Mouse (Mus musculus) heart, adult 2 months (tissue): ENCODE results near the gene A630001G21Rik. TPM values are rescaled to one million over a fixed set of nuclear protein-coding genes. Genes with fewer than 3 reads are reported as not detected.

Experiments used
- DNase-seq, 2 experiments: peaks; one replicate each; pipeline ENCODE4 v3.0.0; 2021
- H3K27ac ChIP-seq: fragments of 200-600 bp; 2 replicates; pipeline ENCODE4 v1.8.1; 2022
- H3K27me3 ChIP-seq: fragments of 200-500 bp; 2 replicates; pipeline ENCODE4 v1.6.1; 2012; ENCODE audit warnings: mild to moderate bottlenecking, low read length, inconsistent platforms, mixed read lengths; ENCODE audit not compliant: control insufficient read depth, insufficient read depth
- H3K36me3 ChIP-seq: fragments of 200-500 bp; 2 replicates; pipeline ENCODE4 v1.6.1; 2012; ENCODE audit warnings: low read length, inconsistent platforms; ENCODE audit not compliant: control insufficient read depth, insufficient read depth
- H3K4me1 ChIP-seq: fragments of 200-500 bp; 2 replicates; pipeline ENCODE4 v1.6.1; 2011; ENCODE audit warnings: low read length; ENCODE audit not compliant: control insufficient read depth, insufficient read depth
- H3K4me3 ChIP-seq: fragments of 200-600 bp; 2 replicates; pipeline ENCODE4 v1.8.1; 2022
- H3K79me2 ChIP-seq: fragments of 200-500 bp; replicated peaks from 2 replicates; pipeline ENCODE4 v1.6.1; 2012; ENCODE audit warnings: mild to moderate bottlenecking, inconsistent platforms, low read length, moderate library complexity, mixed read lengths; ENCODE audit not compliant: control insufficient read depth, insufficient read depth
- H3K9ac ChIP-seq: fragments of 200-500 bp; 2 replicates; pipeline ENCODE4 v1.6.1; 2012; ENCODE audit warnings: low read depth, mild to moderate bottlenecking, control low read depth, inconsistent platforms, low read length, mixed read lengths
- CTCF ChIP-seq: fragments of 200-600 bp; IDR thresholded peaks from 2 replicates; pipeline ENCODE4 v1.8.1; 2022; ENCODE audit warnings: antibody characterized with exemption, mild to moderate bottlenecking, moderate library complexity
- EP300 ChIP-seq: fragments of 200-500 bp; IDR thresholded peaks from 2 replicates; pipeline ENCODE4 v1.6.1; 2011; ENCODE audit warnings: low read depth, low read length, control low read depth; ENCODE audit not compliant: insufficient read depth
- POLR2A ChIP-seq: fragments of 200-500 bp; IDR thresholded peaks from 2 replicates; pipeline ENCODE4 v1.6.1; 2011; ENCODE audit warnings: mild to moderate bottlenecking, low read depth, low read length, control low read depth; ENCODE audit not compliant: insufficient read depth
- WGBS: fragments of 180-500 bp; shearing (Covaris S2); methylation state at CpG from one replicate; pipeline ENCODE4 v1.1.7; 2018; 5-methylcytosine and 5-hydroxymethylcytosine counted together
- intact Hi-C: fragments of 180-260 bp; cut with DNase I; formaldehyde crosslinking; loops from one replicate; pipeline ENCODE4 v1.15.1; 2025
- polyA plus RNA-seq: library from polyadenylated mRNA; depleted of rRNA; stranded (reverse); fragments of >200 nt; gene quantifications from 2 replicates; pipeline ENCODE4 v1.2.3, GENCODE M21; 2012
- total RNA-seq, 2 experiments: library from RNA; stranded (reverse); gene quantifications; 2 replicates each; pipeline ENCODE4 v1.2.3; 2021

Gene A630001G21Rik
- total and polyA plus RNA-seq, 3 experiments: 0.20 to 1.3 (median 0.37) TPM

- H3K4me1 ChIP-seq: peaks cover 3% of the 10 kb centered on the region; the same call in 1 of the 2 replicates
- DNase-seq: no peak
- WGBS: 56% methylated on average over 4 of the region's 4 CpGs
- no peaks in the 10 kb centered on the region for H3K36me3 ChIP-seq
- no peak overlapping the region for H3K4me3 ChIP-seq
- intact Hi-C loops: no loop called here
- TF ChIP-seq CTCF (no peak), POLR2A (no peak), EP300 (no peak)
- no peaks in the 10 kb centered on the region for H3K79me2 ChIP-seq
- H3K9ac ChIP-seq: no peak overlapping the region
- H3K27ac ChIP-seq: no peak overlapping the region
- H3K27me3 ChIP-seq: no peaks in the 10 kb centered on the region
Measured at GRCm38 (mm10) chr1:85779428-85780180, 1.2 kb upstream of the A630001G21Rik start.

GRCm38 (mm10) chr1:85779012-85779411 lies 569 bp upstream of the A630001G21Rik start:
- Histone ChIP-seq H3K4me3 (no peak overlapping the region), H3K79me2 (no peaks in the 10 kb centered on the region), H3K4me1 (peaks cover 3% of the 10 kb centered on the region; the same call in 1 of the 2 replicates), H3K27me3 (no peaks in the 10 kb centered on the region), H3K27ac (no peak overlapping the region), H3K9ac (no peak overlapping the region), H3K36me3 (no peaks in the 10 kb centered on the region)
- WGBS: 57% methylated on average over 3 of the region's 3 CpGs
- DNase-seq: no peak
- intact Hi-C loops: no loop called here
- TF ChIP-seq CTCF (no peak), EP300 (no peak), POLR2A (no peak)

- TF ChIP-seq CTCF (no peak), POLR2A (no peak)
- Histone ChIP-seq H3K27me3 (no peaks in the 10 kb centered on the region), H3K4me3 (no peak overlapping the region), H3K4me1 (peaks cover 3% of the 10 kb centered on the region; the same call in 1 of the 2 replicates), H3K27ac (no peak overlapping the region), H3K36me3 (no peaks in the 10 kb centered on the region), H3K9ac (no peak overlapping the region), H3K79me2 (no peaks in the 10 kb centered on the region)
- intact Hi-C loops: no loop called here
- 55% methylated on average over 10 of the region's 10 CpGs for WGBS
- DNase-seq: no peak
Measured at GRCm38 (mm10) chr1:85776154-85776553, 2.3 kb downstream of the A630001G21Rik start.

- Histone ChIP-seq H3K27me3 (no peaks in the 10 kb centered on the region), H3K4me3 (no peak overlapping the region), H3K79me2 (no peaks in the 10 kb centered on the region), H3K27ac (no peak overlapping the region), H3K4me1 (peaks cover 3% of the 10 kb centered on the region; the same call in 1 of the 2 replicates), H3K36me3 (no peaks in the 10 kb centered on the region), H3K9ac (no peak overlapping the region)
- peak in 1 of 2 experiments; percentile 52 for DNase-seq
- TF ChIP-seq POLR2A: no peak
- intact Hi-C loops: no loop called here
- 52% methylated on average over 7 of the region's 7 CpGs for WGBS
Measured at GRCm38 (mm10) chr1:85775136-85775535, 3.3 kb downstream of the A630001G21Rik start.

GRCm38 (mm10) chr1:85771976-85772375 lies 6.5 kb downstream of the A630001G21Rik start:
- Histone ChIP-seq H3K27me3 (no peaks in the 10 kb centered on the region), H3K4me3 (no peak overlapping the region), H3K36me3 (no peaks in the 10 kb centered on the region), H3K9ac (no peak overlapping the region), H3K27ac (no peak overlapping the region), H3K4me1 (peaks cover 3% of the 10 kb centered on the region; the same call in 1 of the 2 replicates), H3K79me2 (no peaks in the 10 kb centered on the region)
- TF ChIP-seq POLR2A: no peak
- TF ChIP-seq CTCF: no peak
- DNase-seq: no peak
- WGBS: 41% methylated on average over 3 of the region's 3 CpGs
- intact Hi-C loops: no loop called here

GRCm38 (mm10) chr1:85767754-85768153 lies 10.7 kb downstream of the A630001G21Rik start:
- Histone ChIP-seq H3K79me2 (no peaks in the 10 kb centered on the region), H3K9ac (no peak overlapping the region), H3K4me3 (no peak overlapping the region), H3K27ac (no peak overlapping the region), H3K4me1 (no peaks in the 10 kb centered on the region), H3K36me3 (no peaks in the 10 kb centered on the region), H3K27me3 (no peaks in the 10 kb centered on the region)
- WGBS: 50% methylated on average over 1 of the region's 1 CpGs
- no peak for DNase-seq
- intact Hi-C loops: no loop called here
- no peak for TF ChIP-seq EP300
- no peak for TF ChIP-seq CTCF
- TF ChIP-seq POLR2A: no peak
